Mouse (Mus musculus) erythroblast, embryonic 14.5 days (primary cell): ENCODE measurements around the gene D630045J12Rik.

ENCODE experiments used
- GATA1 ChIP-seq: IDR thresholded peaks from 2 replicates; pipeline ENCODE4 v1.6.1; 2012; ENCODE audit warnings: low read length, inconsistent platforms, mixed read lengths
- TAL1 ChIP-seq: IDR thresholded peaks from 3 replicates; pipeline ENCODE4 v1.6.1; 2012; ENCODE audit warnings: low read length, inconsistent platforms, mixed read lengths

- TF ChIP-seq GATA1 = no peak
- TF ChIP-seq TAL1 = no peak
These were observed 30.6 kb upstream of the D630045J12Rik start for GRCm38 (mm10) chr6:38284422-38284821.
